Mouse (Mus musculus) thymus, adult 18-20 months (tissue): ENCODE results near the gene Cdk10.
"Not testable (repeated sequence)": the region's sequence is repeated elsewhere in the genome, so short reads cannot be mapped to it uniquely, and the experiment has no call there.

Experiments
- DNase-seq, 2 experiments: peaks; one replicate each; pipeline ENCODE4 v3.0.0; 2022; ENCODE audit warnings: mixed read lengths in 2 of 2

The Cdk10 gene

GRCm38 (mm10) chr8:123233760-123234159 is 9.1 kb downstream of the Cdk10 start:
- DNase-seq: no peak

- DNase-seq: peak in 1 of 2 experiments; percentile 22
Observed at GRCm38 (mm10) chr8:123234918-123235519, 10.4 kb downstream of the Cdk10 start.

GRCm38 (mm10) chr8:123235520-123236497 is 11.2 kb downstream of the Cdk10 start, which contains the start of gene Spata2l:
Gene Spata2l (minus strand): TSS chr8:123236233.
- DNase-seq: peak; percentile 90 to 91

- no peak for DNase-seq
Observed at GRCm38 (mm10) chr8:123239398-123239797, 14.8 kb downstream of the Cdk10 start.

GRCm38 (mm10) chr8:123242107-123242923 is 17.7 kb downstream of the Cdk10 start:
- no peak for DNase-seq

- DNase-seq: no peak
Observed at GRCm38 (mm10) chr8:123243053-123243452, 18.4 kb downstream of the Cdk10 start.

GRCm38 (mm10) chr8:123244382-123244781 is 19.7 kb downstream of the Cdk10 start:
- no peak for DNase-seq

- no peak for DNase-seq
Observed at GRCm38 (mm10) chr8:123245543-123245942, 20.9 kb downstream of the Cdk10 start.

GRCm38 (mm10) chr8:123247748-123248147 is 23.1 kb downstream of the Cdk10 start:
- no peak for DNase-seq

GRCm38 (mm10) chr8:123248596-123248995 is 24.0 kb downstream of the Cdk10 start:
- DNase-seq: no peak

- no peak for DNase-seq
Observed at GRCm38 (mm10) chr8:123250940-123251339, 26.3 kb downstream of the Cdk10 start.

GRCm38 (mm10) chr8:123252925-123253324 is 28.3 kb downstream of the Cdk10 start:
- no peak for DNase-seq

GRCm38 (mm10) chr8:123253451-123254098 is 28.9 kb downstream of the Cdk10 start:
- no peak for DNase-seq

GRCm38 (mm10) chr8:123254099-123254885 is 29.6 kb downstream of the Cdk10 start, which contains the start of the genes Zfp276 and Vps9d1:
Gene Zfp276 (plus strand): TSS chr8:123254195.
Gene Vps9d1 (minus strand): TSS chr8:123254348.
- peak; percentile 68 for DNase-seq

GRCm38 (mm10) chr8:123255170-123255569 is 30.5 kb downstream of the Cdk10 start:
- no peak for DNase-seq

GRCm38 (mm10) chr8:123257114-123257513 is 32.5 kb downstream of the Cdk10 start:
- DNase-seq: no peak

- DNase-seq: not testable (repeated sequence)
Observed at GRCm38 (mm10) chr8:123257593-123257992, 33.0 kb downstream of the Cdk10 start.

GRCm38 (mm10) chr8:123267926-123268656 is 43.4 kb downstream of the Cdk10 start:
- DNase-seq: no peak

GRCm38 (mm10) chr8:123271147-123271546 is 46.5 kb downstream of the Cdk10 start:
- DNase-seq: no peak

GRCm38 (mm10) chr8:123271901-123272300 is 47.3 kb downstream of the Cdk10 start:
- no peak for DNase-seq

GRCm38 (mm10) chr8:123274447-123274846 is 49.8 kb downstream of the Cdk10 start:
- DNase-seq: no peak
